Mouse (Mus musculus) urinary bladder, postnatal 14 days (tissue): ENCODE measurements around the gene Ube2z.

Experiments
- DNase-seq: peaks from one replicate; pipeline ENCODE4 v3.0.0; 2021; ENCODE audit warnings: low spot score

Gene Ube2z

DNA sequence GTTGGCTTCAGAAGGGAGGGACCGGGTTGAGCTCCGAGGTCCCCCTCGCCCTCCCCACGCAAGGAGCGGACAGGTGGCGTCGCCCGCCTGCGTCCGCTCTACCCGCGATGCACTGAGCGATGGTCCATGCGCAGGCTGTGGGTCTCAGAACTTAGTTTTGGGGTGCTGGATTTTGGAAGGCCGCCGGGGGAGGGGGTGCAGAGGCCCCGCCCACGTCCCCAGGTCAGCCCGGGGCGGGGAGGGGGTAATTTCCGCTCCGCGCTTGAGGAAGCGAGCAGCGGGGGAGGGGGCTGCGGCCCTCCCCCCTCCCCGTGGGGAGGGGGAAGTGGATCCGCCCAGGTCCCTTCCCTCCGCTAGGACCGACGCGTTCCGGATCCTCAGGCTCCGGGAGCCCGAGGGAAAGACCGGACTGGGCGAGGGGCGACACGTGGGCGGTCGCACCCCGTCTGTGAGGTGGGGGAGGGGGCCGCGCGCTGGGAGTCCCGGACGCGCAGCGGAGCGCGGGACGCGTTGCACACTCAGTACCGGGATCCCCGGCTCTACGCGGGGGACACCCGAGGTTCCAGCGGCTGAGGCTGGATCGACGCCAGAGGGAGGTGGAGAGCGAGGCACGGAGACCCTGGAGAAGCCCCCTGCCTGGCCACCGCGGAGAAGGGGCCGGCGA, 58.2 kb downstream of the Ube2z start:
- peak; percentile 23 for DNase-seq

DNA sequence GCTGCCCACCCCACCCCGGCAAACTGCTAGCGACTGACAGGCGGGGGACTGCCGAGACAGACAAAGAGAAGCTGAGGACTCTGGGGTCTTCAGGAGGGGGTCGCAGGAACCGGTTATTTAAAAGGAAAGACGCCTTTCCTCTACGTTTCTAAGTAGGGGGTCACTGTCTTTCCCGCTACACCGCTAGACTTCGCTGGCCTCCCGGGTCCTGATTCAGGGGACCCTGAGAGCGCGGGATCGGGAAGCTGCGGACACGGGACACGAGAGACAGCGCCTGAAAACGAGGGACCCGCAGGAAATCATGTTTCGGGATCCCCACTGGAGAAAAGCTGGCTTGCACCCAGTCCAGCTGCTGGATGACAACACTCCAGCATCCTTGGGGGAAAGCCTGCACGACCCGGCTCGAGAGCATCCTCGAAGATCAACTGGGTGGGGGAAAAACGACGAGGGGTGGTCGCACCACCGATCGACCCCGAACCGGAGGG, 58.8 kb downstream of the Ube2z start:
- no peak for DNase-seq

DNA sequence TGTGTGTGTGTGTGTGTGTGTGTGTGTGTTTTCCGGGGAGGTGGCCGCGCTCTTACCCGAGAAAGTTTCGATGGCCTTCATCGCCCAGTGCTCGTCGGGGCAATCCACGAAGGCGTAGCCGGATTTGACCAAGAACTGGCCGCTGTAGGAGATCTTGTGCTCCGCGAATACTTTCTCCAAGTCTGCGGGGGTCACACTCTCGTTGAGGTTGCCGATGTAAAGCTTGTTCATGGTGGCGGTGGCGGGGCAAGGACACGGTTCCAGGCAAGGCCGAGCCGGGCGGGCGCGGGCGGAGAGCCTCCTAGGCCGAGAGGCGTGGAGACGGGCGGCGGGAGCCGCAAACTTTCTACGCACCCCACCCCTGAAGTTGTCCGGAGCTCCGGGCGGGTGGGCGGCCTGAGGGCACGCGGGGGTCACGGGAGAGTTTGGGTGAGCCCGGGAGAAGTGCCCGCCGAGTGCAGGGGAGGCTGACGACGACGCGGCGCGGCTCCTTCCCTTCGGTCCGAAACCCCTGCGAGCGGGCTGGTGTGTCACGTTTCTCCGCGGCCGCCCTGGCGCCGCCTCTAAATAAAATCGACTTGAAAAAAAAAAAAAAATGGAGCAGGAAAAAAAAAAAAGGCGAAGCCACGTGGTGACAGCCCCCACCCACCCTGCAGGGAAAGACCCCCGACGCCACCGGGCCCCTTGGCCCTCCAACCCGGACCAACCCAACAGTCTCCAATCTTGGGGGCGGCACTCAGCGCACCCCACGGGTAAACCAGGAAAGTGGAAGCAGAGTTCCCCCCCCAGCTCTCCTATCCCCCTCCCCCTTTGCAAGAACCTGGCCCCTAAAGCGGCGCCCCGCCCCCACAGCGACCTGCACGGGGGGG, 59.6 kb downstream of the Ube2z start, which contains the start of gene Igf2bp1:
Gene Igf2bp1, minus strand, starts transcription at position 538 of the 869 bp plus-strand sequence.
- DNase-seq, result peak; percentile 42

DNA sequence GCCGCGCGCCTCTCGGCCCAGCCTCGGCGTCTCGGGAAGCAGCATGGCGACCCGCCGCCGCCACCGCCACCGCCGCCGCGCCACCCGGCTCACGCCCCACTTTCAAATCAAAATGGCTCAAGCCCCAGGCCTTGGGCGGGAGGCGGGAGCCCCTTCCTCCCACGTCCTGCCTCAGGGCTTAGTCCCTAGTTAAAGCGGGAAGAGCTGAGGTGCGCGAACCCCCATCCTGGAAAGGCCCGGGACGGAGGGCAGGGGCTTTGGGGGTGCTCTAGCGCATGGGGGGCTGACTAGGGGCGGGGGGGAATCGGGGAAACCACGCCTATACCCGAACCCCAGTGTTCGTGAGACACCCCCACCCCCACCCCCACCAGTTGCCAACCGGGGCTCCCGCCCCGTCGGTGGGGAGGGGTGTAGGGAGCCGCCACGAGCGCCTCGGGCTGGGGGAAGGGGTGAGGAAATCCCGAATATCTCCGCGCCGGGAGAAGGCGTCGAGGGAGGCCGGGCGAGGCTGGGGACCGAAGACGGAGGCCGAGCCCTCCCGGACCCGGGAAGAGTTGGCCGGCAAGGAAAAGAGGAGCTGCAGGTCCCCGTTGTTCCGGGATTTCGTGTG, 60.3 kb downstream of the Ube2z start:
- peak; percentile 21 for DNase-seq

DNA sequence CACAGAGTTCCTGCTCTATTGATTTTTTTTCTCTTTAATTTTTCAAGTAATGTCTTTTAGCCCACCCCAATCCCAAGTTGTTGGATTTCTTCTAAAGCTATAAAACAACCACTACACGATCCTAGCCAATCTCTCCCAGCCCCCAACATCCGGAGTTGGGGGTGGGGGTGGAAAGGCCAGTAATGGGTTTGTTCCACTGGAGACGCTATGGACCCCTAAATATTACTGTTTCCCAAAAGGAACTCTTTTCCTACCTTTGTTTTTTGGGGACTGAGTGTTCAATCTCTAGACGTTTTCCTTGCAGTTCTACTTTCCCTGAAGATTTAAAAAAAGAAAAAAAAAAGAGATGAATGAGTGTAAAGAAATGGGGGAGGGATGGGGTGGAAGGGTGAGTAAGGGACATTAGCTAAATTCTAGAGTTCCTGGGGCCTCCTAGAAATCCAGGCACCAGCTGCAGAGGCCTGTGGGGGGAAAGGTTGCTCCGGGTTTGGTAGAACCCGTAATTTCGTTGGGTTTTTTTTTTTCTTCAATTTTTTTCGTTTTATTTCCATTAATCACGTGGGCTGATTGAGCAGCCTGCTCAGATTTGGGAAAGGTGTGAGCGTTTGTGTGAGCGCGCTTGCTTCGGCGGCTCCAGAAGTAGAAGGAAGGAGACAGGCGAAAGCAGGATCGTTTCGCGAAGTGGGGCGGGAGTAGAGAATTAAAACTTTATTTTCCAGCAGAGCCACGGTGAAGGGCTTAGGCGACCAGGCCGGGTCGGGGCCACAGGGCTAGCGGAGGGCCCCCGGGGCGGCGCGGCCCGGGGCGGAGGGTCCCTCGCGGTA, 61.0 kb downstream of the Ube2z start:
- no peak for DNase-seq

DNA sequence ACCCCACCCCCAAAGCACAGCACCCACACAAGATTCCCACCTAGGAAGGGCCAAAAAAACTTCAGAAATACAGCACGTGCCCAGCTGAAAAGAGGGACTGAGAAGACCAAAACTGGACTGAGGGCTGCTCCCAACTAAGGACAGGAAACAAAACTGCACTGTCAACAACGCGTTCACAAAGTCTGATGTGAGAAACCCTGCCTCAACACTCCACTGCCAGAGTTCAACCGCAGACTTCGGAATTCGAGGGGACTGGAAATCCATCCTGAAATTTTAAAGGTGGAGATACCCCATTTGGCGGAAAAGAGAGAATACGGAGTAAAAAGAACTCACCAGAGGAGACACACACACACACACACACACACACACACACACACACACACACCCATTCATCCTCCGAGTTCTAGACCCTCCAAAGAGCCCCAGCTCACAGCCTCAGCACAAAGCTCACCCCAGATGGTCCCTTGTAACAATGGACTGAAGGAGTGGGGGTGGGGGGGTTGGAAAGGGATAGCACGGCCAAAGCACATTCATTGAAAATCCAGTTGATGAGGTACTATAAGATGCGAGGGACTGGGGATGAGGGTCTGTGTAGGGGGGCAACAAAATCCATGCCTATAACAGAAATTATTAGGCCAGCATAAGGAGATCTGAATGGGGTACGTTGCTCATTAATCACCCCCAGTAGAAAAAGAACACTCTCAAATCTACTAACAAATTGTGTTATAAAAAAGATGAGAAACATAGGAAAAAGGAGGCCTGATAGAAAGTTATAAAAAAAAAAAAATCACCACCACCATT, 61.9 kb downstream of the Ube2z start:
- DNase-seq, result no peak
